Mouse (Mus musculus): ENCODE data around the gene Cers5.

- no peak for TF ChIP-seq CTCF (IDR thresholded peaks at IDR 0.05; ENCODE audit: insufficient read depth, low read length)
- TF ChIP-seq POLR2A (IDR thresholded peaks at IDR 0.05; ENCODE audit: borderline replicate concordance, extremely low read depth, low read depth, low read length), result no peak
Measured at GRCm38 (mm10) chr15:99691976-99692375, 80.7 kb downstream of the Cers5 start.
